8 mouse cellular contexts compared by ENCODE assay signal in genomic region chr13:55513111-55513748, GRCm38 (mm10). TPM values are rescaled to one million over a fixed set of nuclear protein-coding genes. Genes with fewer than 3 reads are reported as not detected.
A peak's percentile ranks its signal among the peaks of the same experiment; 100 is the strongest.
DNase-seq lines count a peak whose midpoint lies in the region; ATAC-seq lines count a peak whose summit lies in the region.

TSS of gene Pdlim7 (minus strand) at chr13:55513676.

- peak within 1 kb of the TSS; percentile 96 for H3K27ac ChIP-seq in lung, embryonic 16.5 days (ENCODE audit: low read length)

- peak; percentile 98 for DNase-seq in Muller cell, postnatal 12 days (ENCODE audit: inconsistent ontology term)
- DNase-seq in cerebellum, adult 8-10 months, result peak; percentile 93
- peak; percentile 87 for DNase-seq in forelimb bud, embryonic 11.5 days (ENCODE audit: low read depth, low spot score)
- DNase-seq in heart, postnatal 4 days, result peak; percentile 96
- DNase-seq in layer of hippocampus, adult 9-11 months, result peak; percentile 70
- DNase-seq in ovary, adult 18-20 months (ENCODE audit: low spot score), result peak; percentile 82
- peak; percentile 85 for DNase-seq in thymus, postnatal 0 days (ENCODE audit: low spot score)

- H3K9ac ChIP-seq in lung, embryonic 16.5 days (ENCODE audit: low read length), result peak within 1 kb of the TSS; percentile 74

- H3K36me3 ChIP-seq in lung, embryonic 16.5 days (ENCODE audit: control insufficient read depth, insufficient read depth, low read length), result peaks cover 8% of the 10 kb centered on the region

- peak; percentile 69 for ATAC-seq in lung, embryonic 16.5 days (ENCODE audit: low read depth)

- under 1% methylated on average over 53 of the region's 55 CpGs for WGBS in lung, embryonic 16.5 days

- no peaks in the 10 kb centered on the region for H3K9me3 ChIP-seq in lung, embryonic 16.5 days (ENCODE audit: control insufficient read depth, low read length)

- H3K4me1 ChIP-seq in lung, embryonic 16.5 days (replicated peaks; ENCODE audit: control insufficient read depth, insufficient read depth, low read length), result peaks cover 29% of the 10 kb centered on the region

- H3K4me2 ChIP-seq in lung, embryonic 16.5 days (ENCODE audit: low read depth, low read length), result peak within 1 kb of the TSS; percentile 66

- H3K4me3 ChIP-seq in lung, embryonic 16.5 days (ENCODE audit: low read length), result peak within 1 kb of the TSS; percentile 63

- H3K27me3 ChIP-seq in lung, embryonic 16.5 days (ENCODE audit: control insufficient read depth, insufficient read depth, low read depth, low read length), result no peaks in the 10 kb centered on the region; the same call in 1 of the 2 replicates

RNA-seq across cellular contexts. Expression of gene Pdlim7, which starts in this region (rescaled TPM):
- 100 to 1,000 TPM; 115 to 119 TPM for total RNA-seq in heart, postnatal 4 days (2021)
- 138 and 152 TPM in 2 replicates for polyA plus RNA-seq in lung, embryonic 16.5 days (2015; fragmentation: Nextera tagmentation; extraction: Ambion mirVana)
- polyA plus RNA-seq in thymus, postnatal 0 days (2015; fragmentation: Nextera tagmentation; extraction: Ambion mirVana), result 37.5 and 39.4 TPM in 2 replicates

Comparison
In these comparisons a context has a peak if more than half of its experiments do, and no peak if none do; other contexts are left out.
1. Peak in every context shown above with its lines: DNase-seq, ATAC-seq, H3K4me3 ChIP-seq and H3K27ac ChIP-seq.